ENCODE assay signal across 18 mouse cellular contexts in genomic region chr10:120938904-120939208, GRCm38 (mm10).
"Had no signal": no experiment of that assay in that cellular context is flagged by ENCODE, and none has a peak within 500 bp of the region (broad histone marks: within the 10 kb centered on the region; RNA-seq: fewer than 3 reads in every experiment).

No protein-coding gene starts in this region.

- H3K27me3 ChIP-seq: heart, embryonic 12.5 days; heart, embryonic 13.5 days; heart, embryonic 15.5 days; hindbrain, embryonic 12.5 days; hindbrain, embryonic 13.5 days; hindbrain, embryonic 15.5 days; intestine, embryonic 15.5 days; kidney, embryonic 15.5 days had no signal

- H3K9ac ChIP-seq: heart, embryonic 13.5 days; heart, embryonic 15.5 days; hindbrain, embryonic 12.5 days; hindbrain, embryonic 13.5 days; hindbrain, embryonic 14.5 days; hindbrain, embryonic 15.5 days; intestine, embryonic 15.5 days; kidney, embryonic 15.5 days had no signal

- H3K4me3 ChIP-seq: heart, embryonic 13.5 days; heart, embryonic 15.5 days; hindbrain, embryonic 10.5 days; hindbrain, embryonic 12.5 days; hindbrain, embryonic 13.5 days; hindbrain, embryonic 15.5 days; intestine, embryonic 15.5 days; kidney, embryonic 15.5 days; layer of hippocampus, adult 2 months had no signal

- DNase-seq: kidney, adult 11 months had no signal

- ATAC-seq: hindbrain, embryonic 16.5 days; hindbrain, postnatal 0 days; inflammation-experienced regulatory T-cells, adult 6 months; intestine, postnatal 0 days had no signal

- H3K27ac ChIP-seq: heart, embryonic 10.5 days; heart, embryonic 13.5 days; heart, embryonic 15.5 days; hindbrain, embryonic 10.5 days; hindbrain, embryonic 12.5 days; hindbrain, embryonic 13.5 days; hindbrain, embryonic 14.5 days; hindbrain, embryonic 15.5 days; hindbrain, postnatal 0 days; intestine, embryonic 15.5 days; kidney, embryonic 15.5 days; kidney, postnatal 0 days; layer of hippocampus, adult 2 months had no signal

- H3K4me1 ChIP-seq: hindbrain, embryonic 10.5 days; hindbrain, embryonic 12.5 days; hindbrain, embryonic 13.5 days; hindbrain, embryonic 15.5 days; intestine, embryonic 15.5 days; kidney, embryonic 15.5 days had no signal

- H3K36me3 ChIP-seq: heart, embryonic 10.5 days; heart, embryonic 13.5 days; heart, embryonic 15.5 days; hindbrain, embryonic 12.5 days; hindbrain, embryonic 13.5 days; hindbrain, embryonic 15.5 days; kidney, embryonic 15.5 days had no signal

- H3K9me3 ChIP-seq: heart, embryonic 10.5 days; heart, embryonic 12.5 days; heart, embryonic 13.5 days; heart, embryonic 15.5 days; hindbrain, embryonic 10.5 days; hindbrain, embryonic 12.5 days; hindbrain, embryonic 13.5 days; hindbrain, embryonic 15.5 days; intestine, embryonic 15.5 days; kidney, embryonic 15.5 days had no signal
